Mouse (Mus musculus): ENCODE results near the gene Stil. TPM values are rescaled to one million over a fixed set of nuclear protein-coding genes. Genes with fewer than 3 reads are reported as not detected.
A peak's percentile ranks its signal among the peaks of the same experiment; 100 is the strongest.

Stil gene
- polyA plus RNA-seq, 1 experiment from 2014 or later, result 23.0 TPM

DNA sequence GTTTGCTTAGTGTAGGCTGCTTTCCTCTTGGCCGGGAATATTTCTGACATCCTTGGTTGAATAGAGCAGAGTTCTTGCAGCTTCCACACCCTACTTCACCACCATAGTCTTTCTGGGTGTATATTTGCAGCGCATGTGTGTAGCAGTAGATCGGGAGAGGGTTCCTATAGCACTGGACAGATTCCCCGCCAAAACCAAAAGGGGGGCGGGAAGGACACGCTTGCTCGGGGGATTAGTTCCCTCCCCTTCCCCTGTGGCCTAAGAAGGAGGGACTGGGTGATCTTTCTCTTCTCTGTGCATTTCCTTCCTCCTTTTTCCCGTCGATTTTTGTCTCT lies 62.5 kb downstream of the Stil start:
- no peak overlapping the region for H3K27ac ChIP-seq (ENCODE audit: low read depth, low read length)
- peaks cover 84% of the 10 kb centered on the region for H3K27me3 ChIP-seq (ENCODE audit: control insufficient read depth, insufficient read depth, low read length)
- DNase-seq (ENCODE audit: low spot score) (peak; percentile 48), ATAC-seq (ENCODE audit: low FRiP score) (0 out of 2 replicates have a peak, but pooled peaks have one; percentile 5)
- peak overlapping the region; percentile 38; the same call in 1 of the 2 replicates for H3K9ac ChIP-seq (ENCODE audit: low read depth, low read length)
- H3K4me1 ChIP-seq (replicated peaks; ENCODE audit: control insufficient read depth, insufficient read depth, low read length), result peaks cover 9% of the 10 kb centered on the region; the same call in 1 of the 2 replicates
- H3K4me2 ChIP-seq (replicated peaks; ENCODE audit: low read depth, low read length), result peak overlapping the region; percentile 96
- WGBS, result 1% methylated on average over 9 of the region's 9 CpGs
- H3K9me3 ChIP-seq (ENCODE audit: control insufficient read depth, low read length), result no peaks in the 10 kb centered on the region
- H3K4me3 ChIP-seq (ENCODE audit: low read depth, low read length), result peak overlapping the region; percentile 47
- no peaks in the 10 kb centered on the region for H3K36me3 ChIP-seq (ENCODE audit: control insufficient read depth, insufficient read depth, low read length)

DNA sequence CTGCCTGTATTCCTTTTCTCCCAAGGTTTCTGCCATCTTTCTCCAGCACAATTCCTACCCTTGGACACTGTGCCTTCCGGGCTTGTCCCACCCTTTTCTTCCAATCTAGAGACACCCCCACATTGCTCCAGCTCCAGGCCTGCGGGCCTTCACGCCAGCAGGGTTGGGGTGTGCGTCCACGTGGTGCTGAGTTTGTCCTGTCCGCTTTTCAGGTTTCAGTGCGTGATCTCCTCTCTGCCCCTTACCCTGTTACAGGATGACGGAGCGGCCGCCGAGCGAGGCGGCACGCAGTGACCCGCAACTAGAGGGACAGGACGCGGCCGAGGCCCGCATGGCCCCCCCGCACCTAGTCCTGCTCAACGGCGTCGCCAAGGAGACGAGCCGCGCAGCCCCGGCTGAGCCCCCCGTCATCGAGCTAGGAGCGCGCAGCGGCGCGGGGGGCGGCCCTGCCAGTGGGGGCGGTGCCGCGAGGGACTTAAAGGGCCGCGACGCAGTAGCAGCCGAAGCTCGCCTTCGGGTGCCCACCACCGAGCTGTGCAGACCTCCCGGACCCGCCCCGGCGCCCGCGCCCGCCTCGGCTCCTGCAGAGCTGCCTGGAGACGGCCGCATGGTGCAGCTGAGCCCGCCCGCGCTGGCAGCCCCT lies 63.0 kb downstream of the Stil start:
- Histone ChIP-seq H3K4me2 (replicated peaks; ENCODE audit: low read depth, low read length) (peak overlapping the region; percentile 96), H3K4me3 (ENCODE audit: low read depth, low read length) (peak overlapping the region; percentile 47), H3K9ac (ENCODE audit: low read depth, low read length) (peak overlapping the region; percentile 38; the same call in 1 of the 2 replicates), H3K9me3 (ENCODE audit: control insufficient read depth, low read length) (no peaks in the 10 kb centered on the region), H3K36me3 (ENCODE audit: control insufficient read depth, insufficient read depth, low read length) (no peaks in the 10 kb centered on the region), H3K4me1 (replicated peaks; ENCODE audit: control insufficient read depth, insufficient read depth, low read length) (peaks cover 9% of the 10 kb centered on the region; the same call in 1 of the 2 replicates), H3K27ac (ENCODE audit: low read depth, low read length) (no peak overlapping the region), H3K27me3 (ENCODE audit: control insufficient read depth, insufficient read depth, low read length) (peaks cover 80% of the 10 kb centered on the region)
- peak; percentile 71 for DNase-seq (ENCODE audit: low spot score)
- peak; percentile 87 for ATAC-seq (ENCODE audit: low FRiP score)
- WGBS, result under 1% methylated on average over 52 of the region's 58 CpGs

DNA sequence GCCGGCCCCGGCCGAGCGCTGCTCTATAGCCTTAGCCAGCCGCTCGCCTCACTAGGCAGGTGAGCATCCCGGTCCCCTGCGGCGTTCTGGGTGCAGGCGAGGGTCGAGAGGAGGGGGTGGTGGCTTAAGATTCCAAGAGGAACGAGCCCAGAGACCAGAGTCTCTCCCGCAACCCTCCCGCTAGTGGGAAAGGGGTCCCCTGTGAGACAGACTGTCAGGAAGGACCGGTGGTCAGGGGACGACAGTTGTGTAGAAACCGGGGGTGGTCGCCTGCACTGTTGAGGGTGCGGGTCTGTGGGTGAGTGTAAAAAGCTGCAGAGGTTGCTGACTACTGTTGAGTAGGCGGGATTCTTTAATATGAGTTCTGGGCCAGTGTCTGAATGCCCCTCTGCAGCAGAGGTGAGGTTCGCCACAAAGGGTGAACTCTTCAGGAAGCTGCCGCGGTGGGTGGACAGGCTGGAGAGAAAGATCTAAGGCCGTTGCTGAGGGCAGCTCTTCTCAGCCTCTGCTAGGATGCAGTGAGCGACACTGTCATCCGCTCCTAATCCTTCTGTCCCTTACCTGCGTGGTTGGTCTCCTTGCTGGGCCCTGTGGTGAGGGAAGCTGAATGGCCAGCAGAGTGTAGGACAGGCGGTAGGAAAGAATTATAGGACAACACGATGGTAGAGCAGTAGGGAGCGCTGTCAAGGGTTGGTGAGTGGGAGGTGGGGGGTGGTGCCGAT lies 63.7 kb downstream of the Stil start:
- Histone ChIP-seq H3K4me1 (replicated peaks; ENCODE audit: control insufficient read depth, insufficient read depth, low read length) (peaks cover 9% of the 10 kb centered on the region; the same call in 1 of the 2 replicates), H3K4me2 (replicated peaks; ENCODE audit: low read depth, low read length) (peak overlapping the region; percentile 96), H3K4me3 (ENCODE audit: low read depth, low read length) (peak overlapping the region; percentile 47), H3K9ac (ENCODE audit: low read depth, low read length) (peak overlapping the region; percentile 38; the same call in 1 of the 2 replicates), H3K36me3 (ENCODE audit: control insufficient read depth, insufficient read depth, low read length) (no peaks in the 10 kb centered on the region), H3K27me3 (ENCODE audit: control insufficient read depth, insufficient read depth, low read length) (peaks cover 74% of the 10 kb centered on the region), H3K27ac (ENCODE audit: low read depth, low read length) (no peak overlapping the region), H3K9me3 (ENCODE audit: control insufficient read depth, low read length) (no peaks in the 10 kb centered on the region)
- DNase-seq (ENCODE audit: low spot score), result peak; percentile 37
- under 1% methylated on average over 31 of the region's 31 CpGs for WGBS
- ATAC-seq (ENCODE audit: low FRiP score), result no peak; the same call in 1 of the 2 replicates

DNA sequence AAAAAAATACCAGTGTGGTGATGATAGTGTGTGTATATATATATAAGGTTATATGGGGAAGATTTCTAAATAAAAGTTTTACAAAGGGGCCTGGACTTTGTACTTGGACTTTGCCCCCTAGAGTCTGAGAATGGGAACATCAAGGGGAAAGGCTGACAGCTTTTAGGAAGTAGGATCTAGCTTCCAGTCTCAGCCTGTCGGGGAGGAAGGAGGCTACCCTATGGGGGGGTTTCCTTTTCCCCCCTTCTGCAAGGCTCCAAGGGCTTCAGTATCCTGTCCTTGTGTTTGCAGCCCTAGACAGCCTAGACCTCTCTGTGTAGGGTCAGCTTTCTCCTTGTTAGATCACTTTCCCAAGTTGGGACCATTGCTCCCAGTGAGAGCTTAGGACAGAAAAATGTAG lies 71.7 kb downstream of the Stil start:
- Histone ChIP-seq H3K36me3 (ENCODE audit: control insufficient read depth, insufficient read depth, low read length) (no peaks in the 10 kb centered on the region), H3K27ac (ENCODE audit: low read depth, low read length) (no peak overlapping the region), H3K4me1 (replicated peaks; ENCODE audit: control insufficient read depth, insufficient read depth, low read length) (no peaks in the 10 kb centered on the region), H3K4me2 (replicated peaks; ENCODE audit: low read depth, low read length) (no peak overlapping the region), H3K9me3 (ENCODE audit: control insufficient read depth, low read length) (no peaks in the 10 kb centered on the region), H3K4me3 (ENCODE audit: low read depth, low read length) (no peak overlapping the region), H3K27me3 (ENCODE audit: control insufficient read depth, insufficient read depth, low read length) (no peaks in the 10 kb centered on the region; the same call in 1 of the 2 replicates), H3K9ac (ENCODE audit: low read depth, low read length) (no peak overlapping the region)
- DNase-seq (ENCODE audit: low spot score) (no peak), ATAC-seq (ENCODE audit: low FRiP score) (no peak)
- 56% methylated on average over 1 of the region's 1 CpGs for WGBS

DNA sequence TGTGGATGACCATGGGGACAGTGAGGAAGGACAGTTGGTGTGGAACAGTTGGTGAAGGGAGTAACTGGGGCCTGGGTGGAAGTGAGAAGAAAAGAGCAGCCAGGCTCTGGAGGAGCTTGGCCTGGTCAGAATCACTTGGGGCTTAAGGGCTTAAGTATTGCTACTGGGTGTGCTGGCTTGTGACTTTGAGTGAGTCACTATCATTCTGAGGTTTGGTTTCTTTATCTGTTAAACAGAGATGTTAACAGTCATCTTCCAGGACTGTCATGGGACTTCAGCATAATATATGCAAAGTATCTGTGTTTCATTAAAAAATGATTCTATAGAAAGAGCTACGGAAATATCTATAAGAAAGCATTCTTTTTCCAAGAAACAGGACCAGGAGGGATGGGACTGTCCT lies 74.8 kb downstream of the Stil start:
- Histone ChIP-seq H3K9ac (ENCODE audit: low read depth, low read length) (no peak overlapping the region), H3K4me3 (ENCODE audit: low read depth, low read length) (no peak overlapping the region), H3K4me2 (replicated peaks; ENCODE audit: low read depth, low read length) (no peak overlapping the region), H3K9me3 (ENCODE audit: control insufficient read depth, low read length) (no peaks in the 10 kb centered on the region), H3K36me3 (ENCODE audit: control insufficient read depth, insufficient read depth, low read length) (no peaks in the 10 kb centered on the region), H3K27me3 (ENCODE audit: control insufficient read depth, insufficient read depth, low read length) (0 out of 2 replicates have a peak, but pooled peaks cover 2% of the 10 kb centered on the region), H3K27ac (ENCODE audit: low read depth, low read length) (no peak overlapping the region), H3K4me1 (replicated peaks; ENCODE audit: control insufficient read depth, insufficient read depth, low read length) (peaks cover 5% of the 10 kb centered on the region)
- no peak for DNase-seq (ENCODE audit: low spot score)
- ATAC-seq (ENCODE audit: low FRiP score), result no peak
- WGBS, result 88% methylated on average over 1 of the region's 1 CpGs

DNA sequence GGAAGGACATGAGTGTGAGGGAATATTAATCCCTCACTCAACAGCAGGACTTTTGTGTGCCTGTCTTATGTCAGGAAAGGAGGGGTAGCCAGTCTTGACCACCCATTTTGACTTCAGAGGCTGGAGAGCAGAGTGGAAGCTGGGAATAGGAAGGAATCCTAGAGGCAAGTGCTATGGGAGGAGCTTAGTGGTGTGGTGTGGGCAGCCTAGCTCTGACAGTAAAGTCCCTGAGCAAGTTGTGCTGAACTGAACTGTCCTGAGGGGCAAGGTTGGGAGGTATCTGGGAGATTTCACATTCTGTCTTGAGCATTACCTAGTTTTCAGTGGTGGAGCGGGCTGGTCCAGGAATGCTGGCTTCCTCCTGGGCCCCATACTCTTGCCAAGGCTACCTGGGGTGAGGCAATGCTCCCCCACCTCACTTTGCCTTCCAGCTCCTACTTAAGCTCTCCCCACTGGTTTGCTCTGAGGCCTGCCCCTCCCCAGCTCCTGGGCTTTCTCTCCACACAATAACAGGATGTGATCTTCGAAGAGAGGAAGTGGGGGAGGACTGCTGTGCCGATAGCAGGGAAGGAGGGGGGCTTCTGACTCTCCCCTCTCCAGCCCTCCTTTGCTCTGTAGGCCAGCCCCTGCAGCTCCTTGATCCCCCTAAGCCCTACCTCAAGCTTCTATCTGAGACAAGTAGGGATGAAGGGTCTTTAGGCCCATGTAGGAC lies 75.4 kb downstream of the Stil start:
- H3K36me3 ChIP-seq (ENCODE audit: control insufficient read depth, insufficient read depth, low read length), result no peaks in the 10 kb centered on the region
- peaks cover 5% of the 10 kb centered on the region for H3K4me1 ChIP-seq (replicated peaks; ENCODE audit: control insufficient read depth, insufficient read depth, low read length)
- H3K9me3 ChIP-seq (ENCODE audit: control insufficient read depth, low read length), result no peaks in the 10 kb centered on the region
- H3K9ac ChIP-seq (ENCODE audit: low read depth, low read length), result no peak overlapping the region
- 0 out of 2 replicates have a peak, but pooled peaks cover 2% of the 10 kb centered on the region for H3K27me3 ChIP-seq (ENCODE audit: control insufficient read depth, insufficient read depth, low read length)
- DNase-seq (ENCODE audit: low spot score), result no peak
- WGBS, result 73% methylated on average over 3 of the region's 3 CpGs
- no peak overlapping the region for H3K4me3 ChIP-seq (ENCODE audit: low read depth, low read length)
- no peak for ATAC-seq (ENCODE audit: low FRiP score)
- no peak overlapping the region for H3K27ac ChIP-seq (ENCODE audit: low read depth, low read length)
- no peak overlapping the region for H3K4me2 ChIP-seq (replicated peaks; ENCODE audit: low read depth, low read length)

DNA sequence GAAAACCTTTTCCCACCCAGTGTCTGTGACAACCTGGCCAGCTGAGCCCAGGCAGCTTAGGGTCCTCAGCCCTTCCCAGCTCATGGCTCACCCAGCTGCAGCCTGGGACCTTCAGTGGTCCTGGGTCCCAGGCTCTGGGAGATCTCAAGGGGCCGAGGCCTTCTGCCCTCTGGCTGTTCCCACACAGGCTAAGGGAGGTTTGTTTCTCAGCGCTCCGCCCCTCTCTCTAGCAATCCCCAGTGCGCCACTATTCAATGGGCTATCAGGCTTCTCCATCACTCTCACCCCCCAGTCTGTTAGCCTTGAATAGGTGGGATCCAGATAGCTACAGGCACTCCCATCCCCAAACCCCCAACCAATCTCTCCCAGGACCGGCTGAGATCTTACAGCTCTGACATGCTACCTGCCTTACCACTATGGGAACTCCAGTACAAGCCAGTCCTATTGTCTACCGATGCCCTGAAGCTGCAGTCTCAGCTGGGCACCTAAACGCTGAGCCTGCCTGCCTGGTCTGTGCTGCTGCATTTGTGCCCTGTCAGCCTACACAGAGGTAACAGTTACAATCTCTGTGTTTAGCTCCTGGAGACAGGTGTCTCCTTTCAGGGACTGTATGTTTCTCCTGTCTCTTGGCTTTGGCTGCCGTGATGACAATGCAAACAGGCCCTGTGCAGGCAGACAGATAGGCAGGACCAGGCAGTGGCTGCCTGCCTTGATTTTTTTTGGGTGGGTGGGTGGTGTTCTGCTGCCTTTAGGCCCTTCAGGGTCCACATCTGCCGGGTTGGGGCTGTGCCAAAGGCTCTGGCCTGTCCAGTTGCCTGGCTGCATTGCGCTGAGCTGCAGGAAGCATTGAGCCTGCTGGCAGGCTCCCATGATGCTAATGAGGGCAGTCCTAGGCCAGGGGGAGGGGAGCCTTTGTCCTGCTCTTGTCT lies 79.2 kb downstream of the Stil start:
- Histone ChIP-seq H3K36me3 (ENCODE audit: control insufficient read depth, insufficient read depth, low read length) (no peaks in the 10 kb centered on the region), H3K27me3 (ENCODE audit: control insufficient read depth, insufficient read depth, low read length) (0 out of 2 replicates have a peak, but pooled peaks cover 2% of the 10 kb centered on the region), H3K9ac (ENCODE audit: low read depth, low read length) (peak overlapping the region; percentile 29; the same call in 1 of the 2 replicates), H3K27ac (ENCODE audit: low read depth, low read length) (peak overlapping the region; percentile 48), H3K4me1 (replicated peaks; ENCODE audit: control insufficient read depth, insufficient read depth, low read length) (peaks cover 5% of the 10 kb centered on the region), H3K9me3 (ENCODE audit: control insufficient read depth, low read length) (no peaks in the 10 kb centered on the region), H3K4me3 (ENCODE audit: low read depth, low read length) (no peak overlapping the region), H3K4me2 (replicated peaks; ENCODE audit: low read depth, low read length) (no peak overlapping the region)
- WGBS, result 13% methylated on average over 10 of the region's 10 CpGs
- DNase-seq (ENCODE audit: low spot score), result peak; percentile 80
- peak; percentile 91 for ATAC-seq (ENCODE audit: low FRiP score)
